Mouse (Mus musculus): ENCODE data around the gene P2ry13.

DNA sequence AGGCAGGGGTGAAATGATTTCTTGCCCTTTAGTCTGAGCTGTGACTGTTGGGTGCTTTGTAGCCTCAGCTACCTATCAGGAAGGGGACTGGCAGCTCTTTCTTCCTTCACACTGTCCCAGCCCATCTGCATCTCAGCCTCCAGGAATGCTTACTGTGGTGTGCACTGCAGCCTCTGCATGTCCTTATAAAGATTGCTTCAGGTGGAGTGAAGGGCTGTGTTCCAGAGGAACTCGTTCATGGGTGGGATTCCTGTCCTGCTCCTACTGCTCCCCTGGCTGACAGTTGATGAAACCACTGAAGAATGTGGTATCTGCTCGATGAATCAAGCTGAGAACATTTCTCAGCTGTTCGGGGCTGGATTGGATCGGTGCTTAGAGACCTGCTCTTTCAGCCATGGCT lies 23.3 kb downstream of the P2ry13 start:
- no peak for TF ChIP-seq CTCF (conservative IDR thresholded peaks at IDR 0.05; ENCODE audit: insufficient read depth, insufficient read length, low read depth, low read length)
- TF ChIP-seq POLR2A (IDR thresholded peaks at IDR 0.05; ENCODE audit: low read depth, low read length), result no peak

Data from kidney, adult 2 months (tissue).